Mouse (Mus musculus) granulocyte monocyte progenitor cell, adult 5-6 weeks (primary cell): ENCODE measurements around the gene Nol9. TPM values are rescaled to one million over a fixed set of nuclear protein-coding genes. Genes with fewer than 3 reads are reported as not detected.
A peak's percentile ranks its signal among the peaks of the same experiment; 100 is the strongest.

Experiments
- ATAC-seq: replicated peaks from 2 replicates; pipeline ENCODE4 v1.8.0; 2016; ENCODE audit warnings: mild to moderate bottlenecking, moderate TSS enrichment, inconsistent platforms; ENCODE audit not compliant: poor library complexity, severe bottlenecking
- total RNA-seq, 2 experiments: library from RNA; stranded (forward) in 1 of 2; stranded (reverse) in 1 of 2; fragments of 200-712, 200-1000 nt in 1 of 2; fragments of >200 nt in 1 of 2; fragmentation: Nextera tagmentation in 1 of 2; gene quantifications; 2 replicates each; pipeline ENCODE4 v1.2.3; 2014 to 2017

The Nol9 gene
- total RNA-seq, 2 experiments from 2014 or later, result 33.7 to 40.0 TPM

DNA sequence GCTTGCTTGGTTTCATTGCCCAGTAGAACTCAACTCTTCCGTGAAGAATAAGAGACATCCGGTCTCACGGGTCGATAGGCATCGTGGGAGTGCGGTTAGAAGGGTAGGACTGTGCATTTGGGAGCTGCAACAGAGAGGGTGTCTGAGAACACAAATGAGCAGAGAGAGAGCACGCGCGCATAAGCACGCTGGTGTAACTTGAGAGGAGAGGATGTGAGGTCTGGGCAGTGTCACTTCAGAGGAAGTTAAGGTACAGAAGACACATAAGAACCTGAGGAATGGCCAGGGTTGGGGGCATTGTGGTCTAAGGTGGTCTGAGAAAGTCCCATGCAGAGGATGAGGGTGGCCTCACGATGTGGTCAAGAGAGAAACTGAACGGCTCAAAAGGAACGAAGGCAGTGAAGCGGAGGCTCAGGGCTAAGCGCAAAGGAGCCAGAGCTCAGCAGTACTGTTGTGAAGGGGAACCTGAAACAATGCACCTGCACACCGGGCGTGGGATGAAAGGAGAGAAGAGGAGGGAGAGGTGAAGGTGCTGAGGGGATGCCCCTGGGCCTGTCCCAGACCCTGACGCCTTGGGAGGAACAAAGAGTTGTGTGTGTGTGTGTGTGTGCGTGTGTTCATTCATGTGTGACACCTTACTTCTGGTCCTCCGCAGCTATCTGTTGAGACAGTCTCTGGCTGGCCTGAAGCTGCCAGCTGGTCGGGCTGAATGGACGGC lies 3.0 kb downstream of the Nol9 start:
- no peak for ATAC-seq

DNA sequence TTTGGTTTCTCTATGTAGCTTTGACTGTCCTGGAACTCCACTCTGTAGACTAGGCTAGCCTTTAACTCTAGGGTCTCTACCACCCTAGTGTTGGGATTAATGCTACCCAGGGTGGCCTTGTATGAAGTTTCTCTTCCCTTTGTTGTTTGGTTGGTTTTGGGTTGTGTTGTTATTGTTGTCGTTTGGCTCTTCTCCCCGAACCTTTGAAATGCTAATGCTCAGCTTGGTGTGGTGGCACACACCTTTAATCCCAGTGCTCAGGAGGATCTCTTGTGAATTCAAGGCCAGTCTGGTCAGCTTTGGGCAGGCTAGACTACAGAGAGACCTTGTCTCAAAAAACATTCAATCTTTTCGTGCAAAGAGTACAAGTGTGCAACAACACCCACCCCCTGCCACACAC lies 4.0 kb downstream of the Nol9 start:
- ATAC-seq, result no peak

DNA sequence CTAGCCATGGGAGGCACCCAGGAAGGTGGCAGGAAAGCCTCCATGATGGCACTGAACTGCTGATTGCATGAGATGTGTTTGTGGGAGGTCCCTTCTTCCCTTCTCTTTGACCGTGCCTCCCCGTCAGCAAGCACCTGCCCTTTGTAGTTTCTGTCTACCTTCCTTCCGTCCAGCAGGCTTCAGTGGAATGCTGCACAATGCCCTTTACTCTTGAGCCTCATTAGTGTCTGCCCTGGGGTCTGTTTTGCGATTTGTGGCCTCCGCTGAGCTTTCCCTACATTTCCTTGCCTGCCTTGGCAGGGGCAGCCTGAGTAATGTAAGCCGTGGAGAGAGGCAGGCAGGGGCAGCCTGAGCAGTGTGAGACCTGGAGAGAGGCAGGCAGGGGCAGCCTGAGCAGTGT lies 5.5 kb downstream of the Nol9 start:
- ATAC-seq, result no peak

DNA sequence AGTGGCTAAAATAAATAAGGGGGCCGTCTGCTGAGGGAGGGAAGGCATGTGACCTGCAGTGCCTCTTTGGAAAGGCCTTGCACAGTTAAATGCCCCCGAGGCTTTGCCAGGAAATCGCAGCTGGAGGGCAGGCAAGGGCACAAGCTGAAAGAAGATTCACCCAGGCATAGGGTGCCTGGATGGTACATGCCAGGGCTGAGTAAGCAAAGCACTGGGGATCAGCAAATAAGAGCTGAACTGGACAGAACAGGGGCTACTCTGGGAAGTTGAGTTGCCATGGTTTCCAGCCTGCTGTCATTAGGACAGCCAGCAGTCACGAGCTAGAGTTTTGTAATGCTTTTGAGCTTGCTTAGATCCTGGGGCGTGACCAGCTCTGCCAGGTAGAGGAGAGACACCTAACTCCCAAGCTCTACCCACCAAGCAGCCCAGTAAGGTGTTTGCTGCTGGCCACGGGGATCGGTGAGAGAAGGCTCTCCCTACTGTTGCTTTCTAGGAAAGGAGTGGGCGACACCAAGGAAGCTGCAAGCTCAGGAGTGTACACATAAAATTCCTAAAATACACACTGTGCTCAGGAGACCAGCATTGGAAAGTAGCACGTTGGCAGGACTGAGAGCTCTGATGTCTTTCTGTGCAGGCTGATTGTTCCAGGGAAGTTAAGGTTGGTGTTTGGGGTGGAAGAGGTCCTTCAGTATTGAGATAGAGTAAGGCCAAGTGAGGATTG lies 23.4 kb downstream of the Nol9 start:
- no peak for ATAC-seq

DNA sequence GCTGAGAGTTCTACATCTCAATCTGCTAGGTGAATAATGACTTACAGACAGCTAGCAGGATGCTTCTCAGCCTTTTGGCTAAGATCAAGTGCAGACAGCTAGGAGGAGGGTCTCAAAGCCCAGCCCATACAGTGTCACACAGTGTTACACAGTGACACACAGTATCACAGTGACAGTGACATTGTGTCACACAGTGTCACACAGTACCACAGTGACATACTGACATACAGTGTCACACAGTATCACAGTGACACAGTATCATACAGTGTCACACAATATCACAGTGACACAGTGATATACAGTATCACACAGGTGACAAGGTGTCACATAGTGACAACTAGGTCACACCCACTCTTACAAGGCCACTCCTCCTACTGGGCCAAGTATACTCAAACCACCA lies 28.2 kb downstream of the Nol9 start:
- no peak for ATAC-seq

DNA sequence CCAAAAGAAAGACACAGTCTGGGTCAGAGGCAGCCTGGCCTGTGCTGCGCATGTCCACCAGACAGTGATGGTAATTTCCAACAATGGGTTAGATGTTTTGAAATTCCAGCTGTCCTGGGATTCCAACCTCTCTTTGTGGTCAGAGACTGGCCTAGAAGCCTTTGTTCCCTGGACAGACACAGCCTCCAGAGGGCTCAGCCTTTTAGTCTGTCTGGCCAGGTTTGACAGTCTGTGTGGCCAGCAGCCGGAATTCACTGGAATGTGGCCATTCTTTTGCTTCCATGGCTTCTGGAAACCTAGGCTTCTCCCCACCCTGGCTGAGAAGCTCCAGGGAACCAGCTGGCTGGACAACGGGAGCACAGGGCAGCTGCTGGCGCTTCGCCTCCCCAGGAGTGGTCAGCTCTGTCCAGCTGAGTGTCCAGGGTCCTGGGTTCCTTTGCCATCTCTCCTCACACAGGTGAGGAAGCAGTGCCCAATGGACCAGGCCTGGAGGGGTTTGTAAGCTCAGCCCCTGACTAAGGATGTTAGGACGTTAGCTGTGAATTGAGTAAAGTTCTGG lies 29.1 kb downstream of the Nol9 start:
- ATAC-seq, result no peak

DNA sequence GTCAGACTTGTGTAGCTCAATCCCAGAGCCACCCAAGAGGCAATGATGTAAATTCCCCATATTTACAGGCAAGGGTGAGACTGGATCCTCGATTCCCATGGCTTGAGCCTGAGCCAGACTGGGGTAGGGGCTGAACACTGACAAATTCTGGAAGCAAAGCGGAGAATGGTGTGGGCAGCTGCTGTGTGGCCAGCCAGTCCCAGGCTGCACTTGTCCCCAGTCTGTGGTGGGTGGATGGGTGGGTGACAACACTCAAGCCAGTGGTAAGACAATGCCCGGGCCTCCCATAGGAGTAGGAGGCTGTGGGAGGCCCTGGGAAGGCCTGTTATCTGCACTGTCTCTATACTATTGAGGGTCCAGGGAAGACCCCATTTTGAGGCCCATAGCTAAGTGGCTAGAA lies 30.1 kb downstream of the Nol9 start:
- ATAC-seq, result no peak

DNA sequence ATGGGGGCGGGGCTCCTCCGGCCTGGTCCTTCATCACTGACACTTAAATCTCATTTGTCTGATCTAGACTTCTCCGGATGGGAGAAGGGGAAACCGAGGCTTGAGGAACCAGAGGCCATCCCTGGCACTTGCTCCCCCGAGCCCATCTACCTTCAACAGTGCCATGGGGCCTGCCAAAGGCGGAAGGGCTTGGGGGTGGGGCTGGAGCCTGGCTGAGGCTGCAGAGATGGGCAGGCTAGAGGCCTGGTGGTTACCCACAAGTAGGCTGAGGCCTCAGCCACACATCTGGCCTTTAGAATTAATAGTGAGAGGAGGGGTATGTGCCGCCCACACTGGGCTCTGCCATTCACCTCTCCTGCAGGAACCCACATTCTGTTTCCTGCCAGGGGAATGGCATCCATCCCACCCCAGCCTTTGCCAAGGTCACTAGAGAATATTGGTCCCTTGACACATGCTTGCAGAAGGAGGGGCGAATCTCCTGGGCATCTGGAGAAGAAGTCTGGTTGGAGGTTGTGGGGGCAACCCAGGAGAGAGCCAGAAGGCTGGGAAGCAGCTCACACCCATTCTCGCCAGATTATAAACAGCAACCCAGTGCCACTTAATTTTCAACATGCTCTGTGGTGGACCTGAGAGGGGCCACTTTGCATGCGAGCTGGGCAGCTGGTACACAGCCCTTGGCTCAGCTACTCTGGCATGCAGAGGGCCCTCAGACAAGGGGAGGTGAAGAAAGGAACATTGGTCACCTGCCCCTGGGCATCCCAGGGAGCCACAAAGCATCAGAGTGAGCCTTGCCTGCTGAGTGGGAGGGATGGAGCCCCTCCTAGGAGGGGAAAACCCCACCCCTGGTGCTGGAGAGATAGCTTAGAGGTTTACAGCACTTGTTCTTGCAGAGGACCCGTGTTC lies 31.6 kb downstream of the Nol9 start:
- peak; percentile 13; the same call in 1 of the 2 replicates for ATAC-seq

DNA sequence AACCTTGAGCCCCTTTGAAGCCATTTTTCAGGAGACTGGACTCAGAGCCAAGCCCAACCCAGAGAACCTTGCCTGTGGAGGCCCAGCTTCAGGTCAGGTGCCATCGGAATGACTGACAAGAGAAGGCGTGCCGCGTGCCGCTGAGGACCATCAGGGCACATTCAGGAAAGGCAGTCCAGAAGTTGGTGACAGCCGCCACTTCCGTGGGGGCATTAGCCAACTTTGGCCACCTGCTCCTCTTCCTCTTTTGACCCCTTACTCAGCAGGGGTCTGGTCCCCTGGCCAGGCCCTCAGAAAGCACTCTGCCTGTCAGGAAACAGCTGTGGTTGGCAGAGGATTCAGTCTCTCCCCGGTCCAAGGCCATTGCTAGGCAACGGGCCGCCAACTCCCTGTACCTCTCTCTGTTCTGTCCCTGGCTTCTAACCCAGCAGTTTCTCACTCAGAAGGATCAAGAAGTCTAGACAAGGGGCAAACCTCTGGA lies 33.0 kb downstream of the Nol9 start, which contains the start of gene Plekhg5:
Plekhg5 (plus strand) TSS at position 378 of the 481 bp plus-strand sequence.
- peak; percentile 88 for ATAC-seq

DNA sequence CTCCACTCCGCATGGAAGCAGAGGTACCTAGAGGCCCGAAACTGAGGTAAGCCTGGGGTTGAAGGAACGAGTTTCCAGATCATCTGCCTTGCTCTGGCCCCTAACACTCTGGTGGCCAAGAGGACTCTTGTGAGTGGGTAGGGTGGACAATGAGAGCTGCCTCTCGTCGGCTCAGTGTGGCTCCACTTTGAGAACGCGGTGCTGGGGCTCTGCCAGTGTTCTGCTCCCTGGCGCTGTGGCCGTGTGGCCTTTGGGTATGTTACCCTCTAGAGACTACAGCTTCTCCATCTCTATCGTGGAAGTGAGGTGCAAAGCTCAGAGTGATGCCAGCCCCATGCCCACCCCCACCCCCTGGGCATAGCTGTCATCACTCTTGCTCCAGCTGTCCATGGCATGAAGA lies 33.5 kb downstream of the Nol9 start:
- peak; percentile 6 for ATAC-seq

DNA sequence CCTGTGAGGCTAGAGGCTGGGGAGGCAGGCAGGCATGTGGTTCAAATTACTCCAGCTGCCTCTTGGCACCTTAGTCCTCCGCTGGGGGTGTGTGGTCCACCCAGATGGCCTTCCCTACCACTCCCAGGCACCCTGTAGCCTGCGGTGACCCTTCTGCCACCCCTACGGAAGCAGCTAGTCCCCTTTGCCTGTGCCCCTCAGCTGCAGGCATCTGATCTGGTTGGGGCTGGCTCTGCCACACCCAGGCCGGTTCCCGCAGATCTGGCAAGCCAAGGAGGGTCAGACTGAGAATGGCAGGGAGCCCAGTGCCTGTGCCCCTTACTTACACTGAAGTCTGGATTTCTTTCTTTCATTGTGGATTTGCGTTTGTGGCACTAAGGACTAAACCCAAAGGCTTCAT lies 34.6 kb downstream of the Nol9 start:
- ATAC-seq, result no peak

DNA sequence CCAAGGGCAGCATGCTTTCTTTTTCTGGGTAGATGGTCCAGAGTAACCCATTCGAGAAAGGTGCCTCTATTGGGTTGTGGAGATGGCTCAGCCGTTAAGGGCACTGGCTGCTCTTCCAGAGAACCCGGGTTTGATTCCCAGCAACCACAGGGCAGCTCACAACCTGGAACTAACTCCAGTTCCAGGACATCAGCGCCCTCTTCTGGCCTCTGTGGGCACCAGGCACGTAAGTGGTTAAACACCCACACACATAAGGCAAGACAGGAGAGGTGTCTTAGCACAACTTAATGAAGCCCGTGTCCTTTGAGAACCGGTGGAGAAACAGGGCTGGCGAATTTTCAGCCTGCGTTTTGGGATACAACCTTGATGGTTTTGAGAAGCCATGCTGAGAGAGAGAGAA lies 35.4 kb downstream of the Nol9 start:
- no peak for ATAC-seq

DNA sequence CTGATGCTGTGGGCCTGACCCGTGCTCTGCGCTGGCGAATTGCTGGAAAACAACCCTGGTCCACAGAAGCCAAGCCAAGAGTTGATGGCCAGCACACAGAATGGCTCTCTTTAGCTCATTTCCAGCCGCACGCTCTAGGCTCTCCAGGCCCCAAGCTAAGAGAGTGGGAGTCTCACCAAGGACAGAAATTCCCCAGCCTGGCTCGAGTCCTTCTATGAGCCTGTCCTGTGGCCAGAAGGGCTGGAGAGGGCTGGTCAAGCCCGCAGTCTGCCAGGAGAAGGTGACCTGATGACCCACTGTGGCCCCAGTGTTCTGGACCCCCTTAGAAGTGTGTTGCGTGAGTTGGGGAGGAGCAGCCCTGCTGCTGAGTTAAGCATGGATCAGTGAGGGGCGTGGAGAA lies 38.1 kb downstream of the Nol9 start:
- no peak for ATAC-seq

DNA sequence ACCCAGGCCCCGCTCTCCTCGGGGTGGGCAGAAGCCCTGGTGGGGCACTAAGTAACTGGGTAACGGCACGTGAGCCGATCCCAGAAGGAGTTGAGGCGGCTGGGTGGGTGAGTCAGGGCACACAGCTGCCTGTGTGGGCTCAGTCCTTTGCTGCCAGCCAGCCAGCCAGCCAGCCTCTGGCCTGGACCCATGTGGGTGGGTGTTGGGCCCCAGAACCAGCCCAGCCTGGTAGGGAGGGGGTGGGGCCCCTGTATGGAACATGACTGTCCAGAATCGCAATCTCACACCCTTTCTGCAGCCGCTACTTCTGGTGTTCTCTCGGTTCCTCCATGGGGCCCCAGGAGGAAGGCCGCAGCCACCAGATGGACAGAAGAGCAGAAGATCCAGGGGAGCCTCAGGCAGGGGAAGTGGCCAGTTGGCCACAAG lies 39.0 kb downstream of the Nol9 start:
- ATAC-seq, result peak; percentile 88

DNA sequence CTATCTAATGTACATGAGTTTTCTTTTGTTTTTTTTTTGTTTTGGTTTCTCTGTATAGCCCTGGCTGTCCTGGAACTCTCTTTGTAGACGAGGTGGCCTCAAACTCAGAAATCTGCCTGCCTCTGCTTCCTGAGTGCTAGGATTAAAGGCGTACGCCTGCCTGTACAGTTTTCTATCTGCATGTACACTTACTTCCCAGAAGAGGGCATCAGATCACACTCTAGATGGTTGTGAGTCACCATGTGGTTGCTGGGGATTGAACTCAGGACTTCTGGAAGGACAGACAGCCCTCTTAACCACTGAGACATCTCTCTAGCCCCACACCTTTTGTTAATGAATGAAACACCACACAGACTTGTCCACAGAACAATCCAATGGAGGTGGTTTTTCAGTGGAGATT lies 40.1 kb downstream of the Nol9 start:
- ATAC-seq, result no peak

DNA sequence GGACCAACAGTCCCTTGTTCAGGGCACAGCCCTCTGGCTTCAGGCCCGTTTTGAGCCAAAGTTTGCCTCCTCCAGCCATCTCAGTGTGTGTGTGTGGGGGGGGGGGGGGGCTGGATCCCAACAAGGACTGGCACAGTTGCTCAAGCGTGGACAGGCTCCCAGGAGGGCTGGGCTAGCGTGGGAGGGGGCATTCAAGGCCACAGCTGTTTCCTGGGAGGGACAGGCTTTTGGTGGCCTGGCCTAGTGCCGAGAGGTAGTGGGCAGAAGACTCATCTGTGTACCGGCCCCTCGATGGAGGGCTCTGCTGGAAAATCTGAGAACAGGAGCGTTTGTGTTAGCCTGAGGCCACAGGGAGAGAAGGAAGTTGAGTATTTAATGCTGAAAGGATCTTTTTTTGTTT lies 40.8 kb downstream of the Nol9 start:
- peak; percentile 23 for ATAC-seq

DNA sequence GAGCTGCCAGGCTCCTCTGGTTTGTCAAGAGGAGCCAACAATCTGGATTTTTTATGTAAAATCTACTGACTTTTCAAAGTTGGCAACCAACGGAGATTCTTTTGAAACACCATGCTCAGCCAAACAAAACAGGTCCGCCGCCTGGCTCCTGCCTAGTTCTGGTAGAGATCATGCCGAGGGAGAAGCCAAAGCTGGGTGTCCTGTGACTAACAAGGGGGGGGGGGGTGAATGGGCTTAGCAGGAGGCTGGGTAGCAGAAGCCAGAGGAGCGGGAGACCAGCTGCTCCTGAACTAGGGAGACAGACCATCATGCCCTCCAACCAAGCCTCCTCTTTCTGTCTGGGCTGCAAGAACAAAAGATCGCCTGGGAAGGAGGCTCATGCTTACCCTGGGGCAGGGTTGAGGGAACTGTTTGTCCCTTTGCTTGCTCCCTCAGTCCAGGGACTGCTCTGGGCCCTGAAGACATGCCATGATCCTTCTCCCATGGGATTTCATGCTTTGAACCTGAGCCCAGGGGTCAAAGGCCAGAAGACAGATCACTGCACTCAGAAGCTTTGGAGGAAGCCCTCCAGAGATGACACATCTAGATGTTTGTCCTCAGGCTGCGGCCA lies 44.6 kb downstream of the Nol9 start:
- no peak for ATAC-seq

DNA sequence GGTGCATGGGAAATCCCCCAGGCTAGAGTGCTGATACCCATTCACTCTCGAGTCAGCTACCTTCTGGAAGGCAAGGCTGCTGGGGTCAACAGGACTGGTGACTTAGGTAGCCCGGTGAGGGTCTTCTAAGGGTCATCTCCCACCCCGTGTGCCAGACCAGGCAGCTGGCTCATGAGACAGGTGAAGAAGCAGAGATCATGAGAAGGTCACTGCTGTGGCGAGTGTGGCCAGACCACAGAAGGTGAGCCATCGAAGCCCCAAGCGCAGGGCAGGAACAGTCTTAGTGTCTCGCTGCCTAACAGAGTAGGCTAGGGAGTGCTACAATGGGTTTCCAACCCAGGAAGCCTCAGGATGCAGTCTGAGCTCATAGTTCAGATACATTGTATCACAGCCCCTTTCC lies 45.5 kb downstream of the Nol9 start:
- ATAC-seq, result no peak

DNA sequence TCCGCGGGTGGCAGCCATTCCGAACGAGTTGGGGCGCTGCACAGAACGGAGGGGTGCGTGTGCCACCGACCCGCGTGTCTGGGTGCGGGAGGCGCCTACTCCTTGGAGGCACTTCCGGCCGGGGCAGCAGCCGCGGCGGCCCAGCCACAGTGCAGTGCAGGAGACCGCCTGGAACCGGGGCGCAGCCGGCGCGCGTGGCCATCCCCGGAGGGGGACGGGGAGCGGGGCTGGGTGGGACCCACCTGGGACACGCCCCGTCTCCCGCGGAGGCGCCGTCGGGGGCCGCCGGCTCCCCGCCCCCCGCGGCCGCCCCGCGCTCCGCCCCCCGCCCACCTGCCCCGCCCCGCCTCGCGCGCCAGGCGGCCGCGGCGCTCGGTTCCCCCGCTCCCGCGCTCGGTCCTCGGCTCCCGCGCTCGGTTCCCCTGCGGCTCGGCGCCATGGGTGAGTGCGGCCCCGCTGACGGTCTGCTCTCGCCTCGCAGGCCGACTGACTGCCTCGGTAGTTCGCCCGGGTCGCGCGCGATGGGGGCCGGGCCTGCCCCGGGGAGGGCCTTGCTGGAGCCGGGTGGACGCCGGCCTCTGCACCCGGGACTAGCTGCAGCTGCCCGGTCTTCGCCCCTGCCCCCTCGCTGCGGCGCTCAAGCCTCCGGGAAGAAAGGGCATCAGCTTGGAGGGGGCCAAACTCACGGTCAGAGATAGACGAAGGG lies 47.5 kb downstream of the Nol9 start:
- peak; percentile 43 for ATAC-seq
